Mouse (Mus musculus): ENCODE results near the gene Tnfsf4. TPM values are rescaled to one million over a fixed set of nuclear protein-coding genes. Genes with fewer than 3 reads are reported as not detected.
A peak's percentile ranks its signal among the peaks of the same experiment; 100 is the strongest.

Gene Tnfsf4
- polyA plus RNA-seq (2015; fragmentation: Nextera tagmentation; extraction: Ambion mirVana): not detected in 2 replicates

DNA sequence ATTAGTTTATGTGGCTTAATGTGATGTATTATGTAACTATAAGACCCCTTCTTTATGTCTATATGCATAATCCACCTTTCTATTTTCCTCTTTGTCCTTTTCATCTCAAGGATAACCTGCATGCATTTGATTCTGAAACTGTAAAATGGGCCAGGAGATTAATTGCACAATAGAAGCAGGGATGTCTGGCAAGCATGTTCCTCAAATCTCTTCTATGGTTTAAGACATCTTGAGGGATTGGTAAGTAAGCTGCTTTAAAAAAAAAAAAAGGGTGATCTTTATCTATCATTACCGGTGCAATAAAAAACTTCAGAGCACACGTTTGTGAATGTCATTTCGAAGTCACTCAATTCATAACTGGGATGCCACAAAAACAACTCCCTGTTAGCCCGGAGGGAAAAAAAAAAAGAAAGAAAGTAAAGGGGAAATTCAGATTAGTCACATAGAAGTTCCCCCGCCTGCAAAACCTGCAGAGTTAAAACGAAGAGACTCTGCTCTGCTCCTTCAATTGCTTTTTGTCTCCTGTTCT, at the start of gene Tnfsf4:
TSS of gene Tnfsf4 (plus strand) at position 479 of the 529 bp plus-strand sequence.
- H3K27me3 ChIP-seq (replicated peaks; ENCODE audit: control insufficient read depth, insufficient read depth, low read length): no peaks in the 10 kb centered on the region
- no peaks in the 10 kb centered on the region for H3K36me3 ChIP-seq (ENCODE audit: control insufficient read depth, insufficient read depth, low read length)
- no peaks in the 10 kb centered on the region for H3K4me1 ChIP-seq (ENCODE audit: control insufficient read depth, insufficient read depth, low read depth, low read length)
- H3K9me3 ChIP-seq (ENCODE audit: control insufficient read depth, low read length): no peaks in the 10 kb centered on the region
- WGBS: 72% methylated on average over 6 of the region's 6 CpGs
- no peak for ATAC-seq
- H3K27ac ChIP-seq (ENCODE audit: low read depth, low read length): no peak within 1 kb of the TSS
- H3K4me3 ChIP-seq (ENCODE audit: low read length): no peak within 1 kb of the TSS
- H3K9ac ChIP-seq (ENCODE audit: low read depth, low read length): no peak within 1 kb of the TSS
- H3K4me2 ChIP-seq (ENCODE audit: low read length): no peak within 1 kb of the TSS

DNA sequence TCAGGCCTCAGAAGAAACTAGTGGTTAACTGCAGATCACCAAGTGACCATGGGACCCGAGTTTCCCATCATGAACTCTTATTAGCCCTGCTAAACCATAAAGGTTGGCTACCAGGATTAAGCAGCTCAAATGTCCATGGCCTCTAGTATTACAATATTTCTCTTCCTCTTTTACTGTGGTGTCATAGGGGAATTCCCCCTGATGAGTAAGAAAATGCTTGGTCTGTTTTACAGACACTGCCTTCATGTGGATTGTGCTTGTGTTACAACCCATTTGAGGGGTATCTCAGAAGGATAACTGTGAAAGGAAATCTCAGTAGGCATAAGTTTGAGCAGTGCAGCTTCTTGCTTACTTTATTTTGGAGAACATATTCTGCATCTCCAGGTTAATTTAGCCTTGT, 44.2 kb upstream of the Tnfsf4 start:
- WGBS: 65% methylated on average over 1 of the region's 1 CpGs
- Histone ChIP-seq H3K9me3 (ENCODE audit: control insufficient read depth, low read length) (no peaks in the 10 kb centered on the region), H3K4me2 (ENCODE audit: low read length) (no peak overlapping the region), H3K4me3 (ENCODE audit: low read length) (no peak overlapping the region), H3K36me3 (ENCODE audit: control insufficient read depth, insufficient read depth, low read length) (no peaks in the 10 kb centered on the region), H3K27ac (ENCODE audit: low read depth, low read length) (no peak overlapping the region), H3K9ac (ENCODE audit: low read depth, low read length) (no peak overlapping the region), H3K4me1 (ENCODE audit: control insufficient read depth, insufficient read depth, low read depth, low read length) (no peaks in the 10 kb centered on the region), H3K27me3 (replicated peaks; ENCODE audit: control insufficient read depth, insufficient read depth, low read length) (no peaks in the 10 kb centered on the region)
- no peak for ATAC-seq

DNA sequence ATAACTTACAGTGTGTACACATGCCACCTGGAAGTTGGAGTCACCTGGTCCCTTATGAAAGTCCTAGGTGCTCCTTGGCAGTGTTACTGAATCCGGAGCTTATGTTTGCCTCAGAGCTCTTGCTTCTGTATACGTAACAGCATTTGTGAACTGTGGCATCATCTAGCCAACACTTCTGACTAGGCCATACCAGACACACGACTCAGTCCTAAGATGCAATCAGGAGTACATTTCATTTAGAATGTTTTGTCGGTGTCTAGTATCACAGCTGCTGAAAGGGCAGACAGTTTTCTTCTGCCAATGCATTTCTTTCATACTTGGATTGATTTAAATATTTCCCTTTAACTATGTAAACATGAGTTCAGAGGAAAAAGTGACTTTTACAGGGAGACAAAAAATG, 30.2 kb upstream of the Tnfsf4 start:
- Histone ChIP-seq H3K9ac (ENCODE audit: low read depth, low read length) (no peak overlapping the region), H3K27me3 (replicated peaks; ENCODE audit: control insufficient read depth, insufficient read depth, low read length) (no peaks in the 10 kb centered on the region), H3K4me1 (ENCODE audit: control insufficient read depth, insufficient read depth, low read depth, low read length) (no peaks in the 10 kb centered on the region), H3K4me3 (ENCODE audit: low read length) (no peak overlapping the region), H3K4me2 (ENCODE audit: low read length) (no peak overlapping the region), H3K36me3 (ENCODE audit: control insufficient read depth, insufficient read depth, low read length) (no peaks in the 10 kb centered on the region), H3K27ac (ENCODE audit: low read depth, low read length) (no peak overlapping the region), H3K9me3 (ENCODE audit: control insufficient read depth, low read length) (peaks cover 2% of the 10 kb centered on the region; the same call in 1 of the 2 replicates)
- no peak for ATAC-seq
- WGBS: 88% methylated on average over 4 of the region's 4 CpGs

DNA sequence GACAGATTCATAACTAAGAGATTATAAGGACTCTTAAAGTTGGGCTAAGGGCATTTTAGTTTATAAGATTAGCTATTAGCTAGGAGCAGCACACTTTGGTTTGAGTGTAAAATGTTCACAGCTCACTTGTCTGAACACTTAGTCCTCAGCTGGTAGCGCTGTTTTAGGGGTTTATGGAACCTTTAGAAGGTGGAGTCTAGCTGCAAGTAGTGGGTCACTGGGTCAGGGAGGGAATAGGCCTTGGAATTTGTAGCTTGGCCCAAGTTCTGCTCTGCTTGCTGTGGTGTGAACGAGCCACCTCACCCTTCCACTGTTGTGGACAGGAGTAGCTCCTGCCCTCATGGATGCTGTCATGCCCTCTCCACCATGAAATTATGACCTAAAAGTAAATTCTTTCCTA, 23.3 kb upstream of the Tnfsf4 start:
- ATAC-seq: no peak

DNA sequence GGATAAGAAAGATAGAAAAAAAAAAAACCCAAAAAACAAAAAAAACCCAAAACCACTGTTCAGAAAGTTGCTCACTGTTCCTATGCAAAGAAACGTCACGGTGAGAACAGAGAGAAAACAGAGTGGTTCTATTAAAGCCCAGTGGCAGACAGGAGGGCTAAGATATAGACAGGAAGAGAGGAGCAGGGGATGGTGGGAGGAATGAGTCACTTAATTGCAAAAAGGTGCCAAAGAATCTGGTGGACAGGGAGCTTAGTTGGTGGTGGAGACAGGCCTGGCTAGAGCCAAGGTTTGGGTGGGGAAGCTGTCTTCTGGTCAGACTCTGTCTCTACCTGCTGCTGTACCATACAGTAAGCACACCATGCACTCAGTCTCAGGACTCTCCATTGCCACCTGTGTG, 19.3 kb upstream of the Tnfsf4 start:
- H3K27ac ChIP-seq (ENCODE audit: low read depth, low read length): no peak overlapping the region
- no peak overlapping the region for H3K4me3 ChIP-seq (ENCODE audit: low read length)
- no peaks in the 10 kb centered on the region for H3K27me3 ChIP-seq (replicated peaks; ENCODE audit: control insufficient read depth, insufficient read depth, low read length)
- no peaks in the 10 kb centered on the region for H3K9me3 ChIP-seq (ENCODE audit: control insufficient read depth, low read length)
- 84% methylated on average over 2 of the region's 2 CpGs for WGBS
- ATAC-seq: no peak
- no peak overlapping the region for H3K9ac ChIP-seq (ENCODE audit: low read depth, low read length)
- H3K36me3 ChIP-seq (ENCODE audit: control insufficient read depth, insufficient read depth, low read length): no peaks in the 10 kb centered on the region
- no peak overlapping the region for H3K4me2 ChIP-seq (ENCODE audit: low read length)
- H3K4me1 ChIP-seq (ENCODE audit: control insufficient read depth, insufficient read depth, low read depth, low read length): peaks cover 5% of the 10 kb centered on the region

More for the DNA sequence above, 23.3 kb upstream of the Tnfsf4 start:
- no peak overlapping the region for H3K9ac ChIP-seq (ENCODE audit: low read depth, low read length)
- no peak overlapping the region for H3K4me3 ChIP-seq (ENCODE audit: low read length)
- H3K27ac ChIP-seq (ENCODE audit: low read depth, low read length): no peak overlapping the region
- 87% methylated on average over 2 of the region's 2 CpGs for WGBS
- no peak overlapping the region for H3K4me2 ChIP-seq (ENCODE audit: low read length)
- no peaks in the 10 kb centered on the region for H3K4me1 ChIP-seq (ENCODE audit: control insufficient read depth, insufficient read depth, low read depth, low read length)
- no peaks in the 10 kb centered on the region for H3K27me3 ChIP-seq (replicated peaks; ENCODE audit: control insufficient read depth, insufficient read depth, low read length)
- H3K36me3 ChIP-seq (ENCODE audit: control insufficient read depth, insufficient read depth, low read length): no peaks in the 10 kb centered on the region
- H3K9me3 ChIP-seq (ENCODE audit: control insufficient read depth, low read length): peaks cover 2% of the 10 kb centered on the region; the same call in 1 of the 2 replicates

DNA sequence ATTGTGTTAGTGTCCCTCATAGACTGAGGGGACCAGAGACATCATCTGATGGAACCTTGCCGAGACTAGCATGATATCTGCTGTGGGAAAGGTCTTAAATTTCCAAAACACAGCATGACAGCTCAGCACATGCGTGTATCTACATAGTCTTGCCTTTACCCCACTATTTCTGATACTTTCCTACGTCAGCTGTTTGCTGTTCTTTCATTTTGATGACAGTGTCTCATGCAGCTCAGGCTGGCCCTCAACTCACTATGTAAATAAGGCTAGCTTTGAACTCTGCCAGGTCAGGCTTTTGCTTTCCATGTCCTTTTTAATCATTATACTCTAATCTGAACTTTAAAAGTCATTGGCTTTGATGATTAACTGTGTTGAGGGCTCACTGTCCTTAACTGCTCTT, 16.6 kb upstream of the Tnfsf4 start:
- 79% methylated on average over 3 of the region's 3 CpGs for WGBS
- no peaks in the 10 kb centered on the region for H3K36me3 ChIP-seq (ENCODE audit: control insufficient read depth, insufficient read depth, low read length)
- no peaks in the 10 kb centered on the region for H3K27me3 ChIP-seq (replicated peaks; ENCODE audit: control insufficient read depth, insufficient read depth, low read length)
- peaks cover 5% of the 10 kb centered on the region for H3K4me1 ChIP-seq (ENCODE audit: control insufficient read depth, insufficient read depth, low read depth, low read length)
- H3K9ac ChIP-seq (ENCODE audit: low read depth, low read length): no peak overlapping the region
- H3K4me2 ChIP-seq (ENCODE audit: low read length): no peak overlapping the region
- no peak for ATAC-seq
- H3K4me3 ChIP-seq (ENCODE audit: low read length): no peak overlapping the region
- no peaks in the 10 kb centered on the region for H3K9me3 ChIP-seq (ENCODE audit: control insufficient read depth, low read length)
- H3K27ac ChIP-seq (ENCODE audit: low read depth, low read length): no peak overlapping the region

DNA sequence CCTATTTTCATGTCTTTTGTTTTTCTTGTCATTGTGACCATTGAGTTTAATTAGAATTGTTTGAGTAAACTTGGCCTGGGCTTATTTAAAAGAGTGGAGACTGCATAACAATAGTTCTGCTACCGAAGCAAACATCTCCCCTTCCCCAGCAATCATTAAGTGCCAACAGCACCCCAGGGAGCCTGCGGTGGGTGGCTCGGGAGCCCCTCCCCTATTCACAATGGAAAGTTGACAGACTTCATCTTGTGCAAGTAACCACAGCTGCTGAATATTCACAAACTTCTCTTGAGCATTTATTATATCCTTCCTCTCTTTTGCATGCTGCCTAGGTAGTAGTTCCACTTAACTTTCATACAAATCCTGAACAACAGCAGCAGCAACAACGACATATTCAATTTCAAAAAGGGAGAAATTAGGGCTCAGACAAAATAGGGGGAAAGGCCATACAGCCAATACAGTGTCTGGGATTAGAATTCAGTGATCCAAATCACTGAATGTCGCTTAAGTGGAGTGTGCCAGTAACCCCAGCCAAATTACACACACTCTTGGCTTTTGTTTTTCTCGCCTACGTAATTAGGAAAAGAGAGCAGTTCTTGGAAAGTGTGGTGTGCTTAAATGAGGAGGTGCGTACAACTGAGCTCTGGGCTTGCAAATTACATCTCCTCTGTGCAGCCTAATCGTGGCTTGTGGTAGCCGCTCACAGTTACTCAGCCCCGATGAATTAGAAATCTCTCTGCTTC, 15.4 kb upstream of the Tnfsf4 start:
- Histone ChIP-seq H3K4me3 (ENCODE audit: low read length) (no peak overlapping the region), H3K9ac (ENCODE audit: low read depth, low read length) (no peak overlapping the region), H3K27ac (ENCODE audit: low read depth, low read length) (no peak overlapping the region), H3K36me3 (ENCODE audit: control insufficient read depth, insufficient read depth, low read length) (no peaks in the 10 kb centered on the region), H3K9me3 (ENCODE audit: control insufficient read depth, low read length) (no peaks in the 10 kb centered on the region), H3K27me3 (replicated peaks; ENCODE audit: control insufficient read depth, insufficient read depth, low read length) (no peaks in the 10 kb centered on the region), H3K4me1 (ENCODE audit: control insufficient read depth, insufficient read depth, low read depth, low read length) (peaks cover 5% of the 10 kb centered on the region), H3K4me2 (ENCODE audit: low read length) (peak overlapping the region; percentile 5; the same call in 1 of the 2 replicates)
- WGBS: 18% methylated on average over 11 of the region's 11 CpGs
- ATAC-seq: peak; percentile 70

DNA sequence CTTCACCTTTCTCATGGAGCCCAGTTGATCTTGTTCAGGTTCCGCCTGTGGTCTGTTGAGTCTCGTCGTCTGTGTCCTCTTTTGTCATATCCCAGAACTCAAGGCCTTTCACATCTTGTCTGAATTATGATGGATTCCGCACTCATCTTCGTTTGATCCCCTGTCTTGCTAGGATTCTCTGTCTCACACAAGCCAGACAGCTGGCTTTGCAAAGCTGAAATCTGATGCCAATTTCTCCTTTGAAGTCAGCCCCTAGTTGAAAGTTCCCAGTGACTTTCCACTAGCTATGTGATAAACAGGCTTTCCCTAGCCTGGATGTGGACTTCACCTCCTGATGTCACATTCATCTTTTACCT, 14.8 kb upstream of the Tnfsf4 start:
- 37% methylated on average over 5 of the region's 5 CpGs for WGBS

DNA sequence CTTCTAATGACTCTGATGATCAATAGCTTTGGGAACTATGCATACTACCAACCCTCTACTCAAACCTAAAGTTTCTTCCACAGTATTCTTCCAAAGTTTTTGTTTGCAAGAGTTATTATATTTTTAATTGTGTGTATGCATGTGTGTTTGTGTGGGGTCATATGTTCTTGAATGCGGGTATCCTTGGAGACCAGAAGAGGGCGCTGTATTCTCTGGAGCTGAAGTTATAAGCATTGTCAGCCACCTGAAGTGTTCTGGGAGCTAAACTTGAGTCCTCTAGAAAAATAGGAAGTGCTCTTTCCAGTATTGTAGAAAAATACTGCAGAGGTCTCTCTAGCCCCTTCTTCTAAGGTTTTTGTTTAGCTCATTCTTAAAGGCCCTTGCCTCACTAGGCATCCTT, 5.1 kb upstream of the Tnfsf4 start:
- no peaks in the 10 kb centered on the region for H3K4me1 ChIP-seq (ENCODE audit: control insufficient read depth, insufficient read depth, low read depth, low read length)
- no peaks in the 10 kb centered on the region for H3K36me3 ChIP-seq (ENCODE audit: control insufficient read depth, insufficient read depth, low read length)
- no peaks in the 10 kb centered on the region for H3K9me3 ChIP-seq (ENCODE audit: control insufficient read depth, low read length)
- no peak overlapping the region for H3K9ac ChIP-seq (ENCODE audit: low read depth, low read length)
- 65% methylated on average over 2 of the region's 2 CpGs for WGBS
- no peak overlapping the region for H3K27ac ChIP-seq (ENCODE audit: low read depth, low read length)
- H3K4me3 ChIP-seq (ENCODE audit: low read length): no peak overlapping the region
- H3K4me2 ChIP-seq (ENCODE audit: low read length): no peak overlapping the region
- no peaks in the 10 kb centered on the region for H3K27me3 ChIP-seq (replicated peaks; ENCODE audit: control insufficient read depth, insufficient read depth, low read length)
- no peak for ATAC-seq

More for the DNA sequence above, 14.8 kb upstream of the Tnfsf4 start:
- Histone ChIP-seq H3K4me1 (ENCODE audit: control insufficient read depth, insufficient read depth, low read depth, low read length) (peaks cover 5% of the 10 kb centered on the region), H3K27ac (ENCODE audit: low read depth, low read length) (no peak overlapping the region), H3K36me3 (ENCODE audit: control insufficient read depth, insufficient read depth, low read length) (no peaks in the 10 kb centered on the region), H3K9me3 (ENCODE audit: control insufficient read depth, low read length) (no peaks in the 10 kb centered on the region), H3K9ac (ENCODE audit: low read depth, low read length) (no peak overlapping the region), H3K27me3 (replicated peaks; ENCODE audit: control insufficient read depth, insufficient read depth, low read length) (no peaks in the 10 kb centered on the region), H3K4me2 (ENCODE audit: low read length) (peak overlapping the region; percentile 5; the same call in 1 of the 2 replicates), H3K4me3 (ENCODE audit: low read length) (no peak overlapping the region)
- ATAC-seq: no peak

Data from hindbrain, embryonic 16.5 days (tissue).